Mouse (Mus musculus) midbrain, embryonic 13.5 days (tissue): Measurements from ENCODE around the gene Ccr3. TPM values are rescaled to one million over a fixed set of nuclear protein-coding genes. Genes with fewer than 3 reads are reported as not detected.
"Not testable (repeated sequence)": the region's sequence is repeated elsewhere in the genome, so short reads cannot be mapped to it uniquely, and the experiment has no call there.

ENCODE experiments used
- ATAC-seq: fragments of 200-750 bp; cut with Nextera tagmentation; 2 replicates; pipeline ENCODE4 v1.8.0; 2017; ENCODE audit warnings: mild to moderate bottlenecking, moderate TSS enrichment, moderate library complexity
- H3K27ac ChIP-seq: fragments of 300-500 bp; sonication (generic); 2 replicates; pipeline ENCODE4 v1.5.1; 2015; ENCODE audit warnings: inconsistent platforms, mild to moderate bottlenecking, moderate library complexity
- H3K27me3 ChIP-seq: fragments of 300-500 bp; sonication (generic); 2 replicates; pipeline ENCODE4 v1.6.1; 2015; ENCODE audit warnings: mild to moderate bottlenecking, inconsistent platforms
- H3K36me3 ChIP-seq: fragments of 300-500 bp; sonication (generic); 2 replicates; pipeline ENCODE4 v1.6.1; 2015; ENCODE audit warnings: mild to moderate bottlenecking, inconsistent platforms
- H3K4me1 ChIP-seq: fragments of 300-500 bp; sonication (generic); replicated peaks from 2 replicates; pipeline ENCODE4 v1.6.1; 2015; ENCODE audit warnings: inconsistent platforms
- H3K4me2 ChIP-seq: fragments of 300-500 bp; sonication (generic); replicated peaks from 2 replicates; pipeline ENCODE4 v1.6.1; 2015; ENCODE audit warnings: moderate library complexity, mild to moderate bottlenecking, inconsistent platforms
- H3K4me3 ChIP-seq: fragments of 300-500 bp; sonication (generic); replicated peaks from 2 replicates; pipeline ENCODE4 v1.5.1; 2015; ENCODE audit warnings: mild to moderate bottlenecking, inconsistent platforms
- H3K9ac ChIP-seq: fragments of 300-500 bp; sonication (generic); replicated peaks from 2 replicates; pipeline ENCODE4 v1.6.1; 2015; ENCODE audit warnings: mild to moderate bottlenecking, inconsistent platforms
- H3K9me3 ChIP-seq: fragments of 300-500 bp; sonication (generic); 2 replicates; pipeline ENCODE4 v1.6.1; 2016; ENCODE audit warnings: mild to moderate bottlenecking, inconsistent platforms
- WGBS: fragments of 180-500 bp; shearing (Covaris S2); methylation state at CpG from one replicate; pipeline ENCODE4 v1.1.7; 2015; 5-methylcytosine and 5-hydroxymethylcytosine counted together
- polyA plus RNA-seq: library from polyadenylated mRNA; unstranded; fragments of >200 nt; fragmentation: Nextera tagmentation; extraction: Ambion mirVana; gene quantifications from 2 replicates; pipeline ENCODE4 v1.2.1, GENCODE M21; 2015

Ccr3 gene
- polyA plus RNA-seq, 1 experiment from 2014 or later: not detected

DNA sequence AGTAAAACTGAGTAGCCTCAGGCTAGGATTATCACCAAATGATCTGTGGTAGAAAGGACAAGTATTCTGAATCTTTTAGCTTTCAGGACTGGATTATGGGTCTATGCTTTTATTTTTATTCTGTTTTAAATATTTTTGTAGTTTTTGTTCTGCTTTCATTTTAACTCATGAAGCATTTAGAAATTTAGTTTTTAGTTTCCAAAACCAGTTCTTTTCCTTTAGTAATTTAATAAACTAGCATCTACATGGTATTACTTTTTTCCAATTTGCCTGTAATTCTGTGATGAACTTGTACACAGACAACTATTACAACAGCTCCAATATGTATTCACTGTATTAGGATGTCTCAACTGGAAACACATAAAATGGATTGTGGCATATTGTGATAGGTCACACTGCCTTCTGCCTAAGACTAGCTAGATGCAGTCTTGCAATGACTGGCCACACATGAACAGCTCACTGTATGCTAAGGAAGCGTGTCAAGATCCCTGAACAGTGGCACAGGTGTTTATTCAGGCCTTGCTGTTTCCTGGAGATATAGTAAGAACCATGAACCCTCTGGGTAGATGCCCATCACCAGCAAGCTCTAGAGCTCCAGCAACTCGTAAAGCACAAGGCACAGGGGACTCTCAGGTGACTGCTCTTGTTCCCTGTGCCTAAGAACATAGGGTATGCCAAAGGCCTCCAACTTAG lies 38.0 kb downstream of the Ccr3 start:
- Histone ChIP-seq H3K4me1 (no peaks in the 10 kb centered on the region), H3K27me3 (no peaks in the 10 kb centered on the region), H3K4me3 (no peak overlapping the region), H3K4me2 (no peak overlapping the region), H3K36me3 (no peaks in the 10 kb centered on the region), H3K9me3 (no peaks in the 10 kb centered on the region), H3K9ac (no peak overlapping the region), H3K27ac (no peak overlapping the region)
- no peak for ATAC-seq
- 75% methylated on average over 2 of the region's 2 CpGs for WGBS

DNA sequence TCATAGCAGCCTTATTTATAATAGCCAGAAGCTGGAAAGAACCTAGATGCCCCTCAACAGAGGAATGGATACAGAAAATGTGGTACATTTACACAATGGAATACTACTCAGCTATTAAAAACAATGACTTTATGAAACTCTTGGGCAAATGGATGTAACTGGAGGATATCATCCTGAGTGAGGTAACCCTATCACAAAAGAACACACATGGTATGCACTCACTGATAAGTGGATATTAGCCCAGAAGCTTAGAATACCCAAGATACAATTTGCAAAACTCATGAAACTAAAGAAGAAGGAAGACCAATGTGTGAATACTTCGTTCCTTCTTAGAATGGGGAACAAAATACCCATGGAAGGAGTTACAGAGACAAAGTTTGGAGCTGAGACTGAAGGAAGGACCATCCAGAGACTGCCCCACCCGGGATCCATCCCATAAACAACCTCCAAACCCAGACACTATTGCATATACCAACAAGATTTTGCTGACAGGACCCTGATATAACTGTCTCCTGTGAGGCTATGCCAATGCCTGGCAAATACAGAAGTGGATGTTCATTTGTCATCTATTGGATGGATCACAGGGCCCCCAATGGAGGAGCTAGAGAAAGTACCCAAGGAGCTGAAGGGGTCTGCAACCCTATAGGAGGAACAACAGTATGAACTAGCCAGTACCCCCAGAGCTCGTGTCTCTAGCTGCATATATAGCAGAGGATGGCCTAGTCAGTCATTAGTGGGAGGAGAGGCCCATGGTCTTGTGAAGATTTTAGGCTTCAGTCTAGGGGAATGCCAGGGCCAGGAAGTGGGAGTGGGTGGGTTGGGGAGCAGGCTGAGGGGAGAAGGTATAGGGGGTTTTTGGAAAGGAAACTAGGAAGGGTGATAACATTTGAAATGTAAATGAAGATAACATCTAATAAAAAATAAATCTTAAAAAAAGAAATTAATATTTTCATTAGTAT lies 40.0 kb downstream of the Ccr3 start:
- not testable (repeated sequence) for H3K4me2 ChIP-seq, ATAC-seq, H3K36me3 ChIP-seq, H3K9me3 ChIP-seq, H3K9ac ChIP-seq, H3K27ac ChIP-seq, H3K4me1 ChIP-seq, H3K4me3 ChIP-seq, H3K27me3 ChIP-seq
- WGBS: 68% methylated on average over 3 of the region's 3 CpGs

DNA sequence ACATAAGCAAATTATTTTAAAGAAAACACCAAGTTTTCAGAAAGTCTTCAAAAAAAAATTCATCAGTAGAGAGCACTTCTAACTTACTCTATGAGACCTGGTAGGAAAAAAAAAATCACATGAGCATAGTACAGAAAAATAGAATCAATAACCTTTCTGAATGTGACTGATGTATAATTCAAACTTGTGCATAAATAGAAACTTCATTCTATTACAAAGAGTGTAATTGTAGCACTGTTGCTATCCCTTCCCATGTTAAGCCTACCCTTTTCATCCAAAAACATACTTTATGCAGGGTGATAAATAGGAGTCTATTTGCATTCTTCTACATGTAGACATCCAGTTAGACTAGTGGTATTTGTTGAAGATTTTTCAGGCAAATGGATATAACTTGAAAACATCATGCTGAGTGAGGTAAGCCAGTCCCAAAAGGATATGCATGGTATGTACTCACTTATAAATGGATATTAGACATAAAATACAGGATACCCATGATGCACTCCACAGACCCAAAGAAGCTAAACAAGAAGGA lies 44.9 kb downstream of the Ccr3 start:
- no peak overlapping the region for H3K27ac ChIP-seq
- no peaks in the 10 kb centered on the region for H3K9me3 ChIP-seq
- ATAC-seq: no peak
- H3K4me1 ChIP-seq: no peaks in the 10 kb centered on the region
- H3K36me3 ChIP-seq: no peaks in the 10 kb centered on the region
- H3K4me2 ChIP-seq: no peak overlapping the region
- no peaks in the 10 kb centered on the region for H3K27me3 ChIP-seq
- H3K4me3 ChIP-seq: no peak overlapping the region
- H3K9ac ChIP-seq: no peak overlapping the region

DNA sequence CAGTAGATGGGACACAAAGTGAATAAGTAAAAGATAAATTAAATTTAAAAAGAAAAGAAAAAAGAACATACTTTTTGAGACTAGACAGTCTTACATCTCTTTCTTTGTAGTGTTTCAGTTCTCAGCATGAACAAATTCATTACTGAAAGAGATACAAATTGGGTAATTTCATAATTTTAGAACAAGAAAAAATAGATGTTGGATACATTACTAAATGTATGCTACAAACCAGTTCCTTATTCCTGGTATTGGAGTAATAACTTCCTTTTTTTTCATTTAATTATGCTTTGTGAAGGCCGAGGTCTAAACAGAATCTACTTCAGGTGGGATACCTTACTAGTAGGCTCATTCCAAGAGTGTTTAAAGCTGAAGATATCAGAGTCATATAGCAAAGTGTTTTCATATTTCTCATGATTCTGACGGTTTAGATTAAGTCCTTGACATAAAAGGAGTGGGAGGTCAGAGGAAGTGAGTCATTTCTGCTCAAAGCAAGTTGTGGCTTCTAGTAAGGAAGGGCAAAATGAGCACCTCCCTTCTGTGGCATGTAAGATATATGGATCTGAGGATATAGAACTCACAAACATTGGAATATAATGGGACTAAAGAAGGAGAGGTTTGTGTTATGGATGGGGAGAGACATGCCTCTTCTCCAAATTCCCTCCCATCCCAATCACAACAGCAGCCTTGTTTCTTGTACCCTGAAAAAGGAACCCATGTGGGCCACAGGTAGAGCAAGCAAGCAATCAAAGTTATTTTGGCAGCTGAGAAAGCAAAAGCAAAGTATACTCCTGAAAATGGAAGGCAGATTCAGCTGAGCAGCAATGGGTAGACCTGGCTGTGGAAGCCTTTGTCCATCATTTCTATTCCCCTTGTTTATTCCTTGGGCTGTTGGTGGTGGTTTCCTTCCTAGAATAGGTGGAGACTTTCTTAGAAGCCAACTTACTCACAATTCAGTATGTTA lies 46.6 kb downstream of the Ccr3 start:
- Histone ChIP-seq H3K4me3 (no peak overlapping the region), H3K4me1 (no peaks in the 10 kb centered on the region), H3K4me2 (no peak overlapping the region), H3K9ac (no peak overlapping the region), H3K36me3 (no peaks in the 10 kb centered on the region), H3K27me3 (no peaks in the 10 kb centered on the region), H3K27ac (no peak overlapping the region), H3K9me3 (no peaks in the 10 kb centered on the region)
- 63% methylated on average over 2 of the region's 2 CpGs for WGBS
- no peak for ATAC-seq

DNA sequence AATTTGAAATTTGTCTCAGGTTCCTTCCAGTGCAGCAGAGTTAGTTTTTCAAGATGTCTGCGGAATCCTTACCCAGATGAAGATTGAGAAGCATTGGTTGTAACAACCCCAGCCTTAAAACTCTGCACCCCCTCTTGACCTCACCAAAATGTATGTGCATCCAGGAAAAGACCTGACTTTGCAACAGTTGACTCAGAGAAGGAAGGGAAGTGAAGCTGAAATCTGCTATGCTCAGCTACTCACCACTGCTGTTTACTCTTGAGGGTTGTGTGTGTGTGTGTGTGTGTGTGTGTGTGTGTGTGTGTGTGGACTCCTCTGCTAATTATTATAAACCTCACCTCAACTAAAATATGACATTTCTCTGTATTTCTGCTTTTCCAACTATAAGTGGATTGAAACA lies 49.7 kb downstream of the Ccr3 start:
- H3K27me3 ChIP-seq: no peaks in the 10 kb centered on the region
- ATAC-seq: no peak
- H3K4me3 ChIP-seq: no peak overlapping the region
- no peak overlapping the region for H3K9ac ChIP-seq
- H3K36me3 ChIP-seq: no peaks in the 10 kb centered on the region
- 95% methylated on average over 1 of the region's 1 CpGs for WGBS
- no peak overlapping the region for H3K27ac ChIP-seq
- H3K9me3 ChIP-seq: no peaks in the 10 kb centered on the region
- no peaks in the 10 kb centered on the region for H3K4me1 ChIP-seq
- no peak overlapping the region for H3K4me2 ChIP-seq

DNA sequence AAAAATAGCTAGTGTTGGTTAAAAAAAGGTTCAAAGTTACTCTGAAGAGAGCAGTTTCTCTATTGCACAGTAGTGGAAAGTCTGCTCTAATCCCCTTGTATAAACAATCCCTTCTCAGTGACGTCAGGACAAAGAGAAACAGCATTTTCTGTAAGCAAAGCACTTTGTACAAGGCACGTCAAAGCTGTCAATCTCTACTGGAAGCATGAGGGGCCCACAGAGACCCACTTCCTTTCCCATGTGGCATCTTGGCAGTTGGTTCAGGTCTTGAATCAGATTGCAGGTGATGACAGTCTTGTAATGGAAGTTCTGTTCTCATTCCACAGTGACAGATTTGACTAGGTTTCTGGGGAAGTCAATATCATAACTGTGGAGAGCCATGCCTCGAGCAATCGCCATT lies 58.0 kb downstream of the Ccr3 start:
- Histone ChIP-seq H3K27me3 (no peaks in the 10 kb centered on the region), H3K4me1 (no peaks in the 10 kb centered on the region), H3K4me2 (no peak overlapping the region), H3K9ac (no peak overlapping the region), H3K27ac (no peak overlapping the region), H3K4me3 (no peak overlapping the region), H3K36me3 (no peaks in the 10 kb centered on the region), H3K9me3 (no peaks in the 10 kb centered on the region)
- 59% methylated on average over 4 of the region's 4 CpGs for WGBS
- no peak for ATAC-seq

DNA sequence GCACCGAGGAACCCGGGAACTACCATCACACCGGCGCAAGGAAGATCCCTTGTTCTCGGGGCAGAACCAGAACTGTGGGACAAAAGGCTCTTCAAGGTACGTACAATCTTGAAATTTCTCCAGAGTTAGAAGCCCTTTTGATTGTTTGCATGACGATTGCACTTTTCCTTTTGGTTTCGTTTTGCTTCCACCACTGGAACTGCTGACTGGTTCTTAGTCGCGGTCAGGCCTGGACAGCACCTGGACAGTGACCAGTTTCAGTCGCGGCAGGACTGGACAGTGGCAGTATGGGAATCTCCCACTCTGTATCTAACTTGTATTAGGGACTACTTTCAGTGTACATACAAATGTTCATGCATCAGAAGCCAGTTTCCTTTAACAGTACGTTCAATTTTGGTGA lies 58.7 kb downstream of the Ccr3 start:
- not testable (repeated sequence) for H3K4me2 ChIP-seq, H3K27me3 ChIP-seq, H3K9me3 ChIP-seq, H3K9ac ChIP-seq, H3K27ac ChIP-seq, ATAC-seq, H3K4me1 ChIP-seq, H3K36me3 ChIP-seq, H3K4me3 ChIP-seq
- 94% methylated on average over 12 of the region's 13 CpGs for WGBS

Other genes starting within 250 kb of the Ccr3 start
- gene Cxcr6, start 215.5 kb upstream of the Ccr3 start, polyA plus RNA-seq: 0.21 and 0.22 TPM in 2 replicates
- gene Fyco1, start 170.1 kb upstream of the Ccr3 start, polyA plus RNA-seq: 11.1 and 13.3 TPM in 2 replicates
- gene Xcr1, start 159.9 kb upstream of the Ccr3 start, polyA plus RNA-seq: 0.10 and 0.11 TPM in 2 replicates
- gene Ccr1, start 53.3 kb upstream of the Ccr3 start, polyA plus RNA-seq: 0.66 and 0.73 TPM in 2 replicates
- gene Ccr1l1, start 43.6 kb upstream of the Ccr3 start, polyA plus RNA-seq: not detected in 2 replicates
- 0.15 and 0.28 TPM in 2 replicates for gene Ccr2, start 80.0 kb downstream of the Ccr3 start, polyA plus RNA-seq
- 0.22 and 0.27 TPM in 2 replicates for gene Ccr5, start 99.6 kb downstream of the Ccr3 start, polyA plus RNA-seq